20 mouse cellular contexts compared by ENCODE assay signal in genomic region chr17:11411414-11411813, GRCm38 (mm10).
DNase-seq lines count a peak whose midpoint lies in the region; ATAC-seq and TF ChIP-seq lines count a peak whose summit lies in the region.
"Had no signal": no experiment of that assay in that cellular context is flagged by ENCODE, and none has a peak within 500 bp of the region (broad histone marks: within the 10 kb centered on the region; RNA-seq: fewer than 3 reads in every experiment).

No protein-coding gene starts in this region.

- 32% methylated on average over 10 of the region's 10 CpGs for WGBS in liver, embryonic 14.5 days (ENCODE audit: insufficient replicate concordance)
- 39% methylated on average over 10 of the region's 10 CpGs for WGBS in liver, embryonic 11.5 days
- 61% methylated on average over 10 of the region's 10 CpGs for WGBS in midbrain, embryonic 13.5 days
- WGBS in midbrain, embryonic 15.5 days = 59% methylated on average over 10 of the region's 10 CpGs

- no peak overlapping the region for H3K4me2 ChIP-seq in liver, embryonic 14.5 days (ENCODE audit: low read depth)
- H3K4me2 ChIP-seq in liver, embryonic 11.5 days = no peak overlapping the region
- no peak overlapping the region for H3K4me2 ChIP-seq in midbrain, embryonic 13.5 days (replicated peaks)
- H3K4me2 ChIP-seq in midbrain, embryonic 15.5 days = no peak overlapping the region
- H3K4me2 ChIP-seq: forebrain, embryonic 13.5 days; heart, embryonic 11.5 days; hindbrain, embryonic 12.5 days; hindbrain, embryonic 15.5 days had no signal

- no peaks in the 10 kb centered on the region for H3K79me2 ChIP-seq in MEL (ENCODE audit: control insufficient read depth, insufficient read depth, low read length, poor library complexity)

- no peak for DNase-seq in liver, embryonic 14.5 days (ENCODE audit: low read depth in 3 of 3, low spot score in 3 of 3)
- DNase-seq in liver, embryonic 11.5 days (ENCODE audit: low spot score) = no peak
- DNase-seq in MEL (ENCODE audit: low read depth, low spot score) = no peak
- no peak for DNase-seq in cerebellum, adult 18-20 months
- DNase-seq: adrenal gland, postnatal 10 days; adrenal gland, postnatal 36 days; cerebellum, adult 11-12 months; cerebellum, adult 9-10 months; cerebellum, postnatal 14 days; gastrocnemius, adult 2 months; gastrocnemius, postnatal 14 days had no signal

- H3K4me3 ChIP-seq in liver, embryonic 14.5 days (ENCODE audit: insufficient read depth in 1 of 2, low read depth in 2 of 2, low read length in 2 of 2) = no peak overlapping the region
- no peak overlapping the region for H3K4me3 ChIP-seq in liver, embryonic 11.5 days (ENCODE audit: low read depth, low read length)
- H3K4me3 ChIP-seq in midbrain, embryonic 13.5 days (replicated peaks) = no peak overlapping the region
- no peak overlapping the region for H3K4me3 ChIP-seq in midbrain, embryonic 15.5 days
- no peak overlapping the region for H3K4me3 ChIP-seq in MEL (ENCODE audit: control insufficient read depth in 1 of 2, insufficient read depth in 1 of 2, low read depth in 2 of 2, low read length in 2 of 2)
- H3K4me3 ChIP-seq: forebrain, embryonic 10.5 days; forebrain, embryonic 13.5 days; gastrocnemius, adult 2 months; hindbrain, embryonic 12.5 days; hindbrain, embryonic 15.5 days had no signal

- no peak for TF ChIP-seq POLR2A in MEL (IDR thresholded peaks at IDR 0.05; ENCODE audit: control insufficient read depth in 1 of 2, insufficient read depth in 1 of 2, low read depth in 1 of 2, low read length in 2 of 2, poor library complexity in 1 of 2)

- no peaks in the 10 kb centered on the region for H3K27me3 ChIP-seq in liver, embryonic 14.5 days (ENCODE audit: control insufficient read depth, insufficient read depth, low read length)
- no peaks in the 10 kb centered on the region for H3K27me3 ChIP-seq in liver, embryonic 11.5 days (replicated peaks; ENCODE audit: control insufficient read depth, insufficient read depth, low read length)
- no peaks in the 10 kb centered on the region for H3K27me3 ChIP-seq in midbrain, embryonic 13.5 days
- no peaks in the 10 kb centered on the region for H3K27me3 ChIP-seq in midbrain, embryonic 15.5 days (replicated peaks)
- H3K27me3 ChIP-seq in MEL (ENCODE audit: control insufficient read depth in 1 of 2, insufficient read depth in 2 of 2, low read length in 2 of 2) = no peaks in the 10 kb centered on the region
- H3K27me3 ChIP-seq: forebrain, embryonic 13.5 days; hindbrain, embryonic 12.5 days; hindbrain, embryonic 15.5 days; Patski had no signal

- peak; percentile 51; the same call in 1 of the 2 replicates for ATAC-seq in liver, embryonic 14.5 days (ENCODE audit: insufficient read depth)
- ATAC-seq in liver, embryonic 11.5 days (replicated peaks; ENCODE audit: low FRiP score) = no peak
- peak; percentile 77 for ATAC-seq in midbrain, embryonic 13.5 days
- no peak; the same call in 1 of the 2 replicates for ATAC-seq in midbrain, embryonic 15.5 days (replicated peaks)
- ATAC-seq: forebrain, embryonic 13.5 days; forebrain, embryonic 16.5 days; Patski had no signal

- TF ChIP-seq CTCF in liver, embryonic 14.5 days (IDR thresholded peaks at IDR 0.05; ENCODE audit: low read depth) = no peak
- TF ChIP-seq CTCF in MEL (IDR thresholded peaks at IDR 0.05 in 2 of 3, conservative IDR thresholded peaks at IDR 0.05 in 1 of 3; ENCODE audit: control insufficient read depth in 1 of 3, insufficient read depth in 1 of 3, low read depth in 2 of 3, low read length in 3 of 3, poor library complexity in 1 of 3, severe bottlenecking in 1 of 3) = no peak

- no peak overlapping the region for H3K27ac ChIP-seq in liver, embryonic 14.5 days
- H3K27ac ChIP-seq in liver, embryonic 11.5 days (ENCODE audit: low read depth, low read length) = no peak overlapping the region
- H3K27ac ChIP-seq in midbrain, embryonic 13.5 days = 0 out of 2 replicates have a peak overlapping the region, but pooled peaks have one; percentile 45
- H3K27ac ChIP-seq in midbrain, embryonic 15.5 days = no peak overlapping the region
- H3K27ac ChIP-seq in MEL (ENCODE audit: control insufficient read depth, low read depth, low read length) = no peak overlapping the region
- H3K27ac ChIP-seq: forebrain, embryonic 10.5 days; forebrain, embryonic 13.5 days; gastrocnemius, adult 2 months; hindbrain, embryonic 12.5 days; hindbrain, embryonic 15.5 days had no signal

- no peak for TF ChIP-seq RAD21 in MEL (IDR thresholded peaks at IDR 0.05; ENCODE audit: low read depth, low read length)

- no peaks in the 10 kb centered on the region for H3K9me3 ChIP-seq in liver, embryonic 14.5 days (ENCODE audit: control insufficient read depth, low read length)
- H3K9me3 ChIP-seq in liver, embryonic 11.5 days (ENCODE audit: control insufficient read depth, low read length) = no peaks in the 10 kb centered on the region
- H3K9me3 ChIP-seq in midbrain, embryonic 13.5 days = no peaks in the 10 kb centered on the region
- no peaks in the 10 kb centered on the region for H3K9me3 ChIP-seq in midbrain, embryonic 15.5 days
- no peaks in the 10 kb centered on the region for H3K9me3 ChIP-seq in MEL (replicated peaks; ENCODE audit: insufficient read depth, low read length)
- H3K9me3 ChIP-seq: forebrain, embryonic 10.5 days; forebrain, embryonic 13.5 days; hindbrain, embryonic 12.5 days; hindbrain, embryonic 15.5 days had no signal

- no peaks in the 10 kb centered on the region for H3K36me3 ChIP-seq in liver, embryonic 14.5 days (replicated peaks; ENCODE audit: control insufficient read depth, insufficient read depth, low read depth)
- H3K36me3 ChIP-seq in liver, embryonic 11.5 days (ENCODE audit: control insufficient read depth, insufficient read depth, low read length) = no peaks in the 10 kb centered on the region
- H3K36me3 ChIP-seq in midbrain, embryonic 13.5 days = no peaks in the 10 kb centered on the region
- no peaks in the 10 kb centered on the region for H3K36me3 ChIP-seq in midbrain, embryonic 15.5 days (replicated peaks)
- no peaks in the 10 kb centered on the region for H3K36me3 ChIP-seq in MEL (ENCODE audit: control insufficient read depth in 1 of 2, insufficient read depth in 2 of 2, low read length in 2 of 2)
- H3K36me3 ChIP-seq: forebrain, embryonic 10.5 days; hindbrain, embryonic 12.5 days; hindbrain, embryonic 15.5 days had no signal

- no peak overlapping the region for H3K9ac ChIP-seq in liver, embryonic 14.5 days (replicated peaks)
- no peak overlapping the region for H3K9ac ChIP-seq in liver, embryonic 11.5 days (ENCODE audit: low read depth, low read length)
- H3K9ac ChIP-seq in midbrain, embryonic 13.5 days (replicated peaks) = no peak overlapping the region
- no peak overlapping the region for H3K9ac ChIP-seq in midbrain, embryonic 15.5 days
- H3K9ac ChIP-seq in MEL (ENCODE audit: control insufficient read depth, low read depth, low read length, poor library complexity, severe bottlenecking) = no peak overlapping the region
- H3K9ac ChIP-seq: forebrain, embryonic 13.5 days; hindbrain, embryonic 12.5 days; hindbrain, embryonic 15.5 days had no signal

- TF ChIP-seq EP300 in liver, embryonic 14.5 days (IDR thresholded peaks at IDR 0.05; ENCODE audit: low read depth) = peak; percentile 32; the same call in 1 of the 2 replicates
- TF ChIP-seq EP300 in MEL (IDR thresholded peaks at IDR 0.05; ENCODE audit: low read depth in 1 of 2, low read length in 2 of 2) = peak in 1 of 2 experiments; percentile 53; a peak in 1 of 4 replicates

- H3K4me1 ChIP-seq in liver, embryonic 14.5 days (replicated peaks; ENCODE audit: control insufficient read depth in 2 of 2, insufficient read depth in 2 of 2, low read length in 1 of 2) = peaks cover 0 to 5% of the 10 kb centered on the region in 2 experiments; a peak in 1 of 4 replicates
- H3K4me1 ChIP-seq in liver, embryonic 11.5 days (replicated peaks; ENCODE audit: control insufficient read depth, insufficient read depth, low read length) = no peaks in the 10 kb centered on the region
- 0 out of 2 replicates have a peak, but pooled peaks cover 3% of the 10 kb centered on the region for H3K4me1 ChIP-seq in midbrain, embryonic 13.5 days (replicated peaks)
- 0 out of 2 replicates have a peak, but pooled peaks cover 4% of the 10 kb centered on the region for H3K4me1 ChIP-seq in midbrain, embryonic 15.5 days
- no peaks in the 10 kb centered on the region; a peak in 1 of 4 replicates for H3K4me1 ChIP-seq in MEL (ENCODE audit: control insufficient read depth in 1 of 2, insufficient read depth in 2 of 2, low read length in 2 of 2)
- H3K4me1 ChIP-seq: forebrain, embryonic 13.5 days; hindbrain, embryonic 12.5 days; hindbrain, embryonic 15.5 days had no signal

TF ChIP-seq in MEL, 35 proteins besides CTCF, POLR2A, EP300 and RAD21:
- no peak for TF ChIP-seq CHD1 (IDR thresholded peaks at IDR 0.05; ENCODE audit: low read depth, low read length)
- peak; percentile 44; the same call in 1 of the 2 replicates for TF ChIP-seq TCF12 (IDR thresholded peaks at IDR 0.05; ENCODE audit: low read depth, low read length)

Comparison
In these comparisons a context has a peak if more than half of its experiments do, and no peak if none do; other contexts are left out.
1. ATAC-seq: peak in liver, embryonic 14.5 days (single experiment) and midbrain, embryonic 13.5 days (single experiment); none in liver, embryonic 11.5 days (single experiment) and midbrain, embryonic 15.5 days (single experiment).